Mouse (Mus musculus): Measurements from ENCODE around the gene Sp110.
"Not testable (repeated sequence)": the region's sequence is repeated elsewhere in the genome, so short reads cannot be mapped to it uniquely, and the experiment has no call there.

GRCm38 (mm10) chr1:85581518-85581917, 17.1 kb downstream of the Sp110 start:
- not testable (repeated sequence) for TF ChIP-seq CTCF (IDR thresholded peaks at IDR 0.05; ENCODE audit: borderline replicate concordance, insufficient read depth, low read length); POLR2A (IDR thresholded peaks at IDR 0.05; ENCODE audit: low read depth, low read length)
